Mouse (Mus musculus): ENCODE results near the gene Fto. TPM values are rescaled to one million over a fixed set of nuclear protein-coding genes. Genes with fewer than 3 reads are reported as not detected.

Gene Fto
- polyA plus RNA-seq, 1 experiment from 2014 or later = 149 TPM

DNA sequence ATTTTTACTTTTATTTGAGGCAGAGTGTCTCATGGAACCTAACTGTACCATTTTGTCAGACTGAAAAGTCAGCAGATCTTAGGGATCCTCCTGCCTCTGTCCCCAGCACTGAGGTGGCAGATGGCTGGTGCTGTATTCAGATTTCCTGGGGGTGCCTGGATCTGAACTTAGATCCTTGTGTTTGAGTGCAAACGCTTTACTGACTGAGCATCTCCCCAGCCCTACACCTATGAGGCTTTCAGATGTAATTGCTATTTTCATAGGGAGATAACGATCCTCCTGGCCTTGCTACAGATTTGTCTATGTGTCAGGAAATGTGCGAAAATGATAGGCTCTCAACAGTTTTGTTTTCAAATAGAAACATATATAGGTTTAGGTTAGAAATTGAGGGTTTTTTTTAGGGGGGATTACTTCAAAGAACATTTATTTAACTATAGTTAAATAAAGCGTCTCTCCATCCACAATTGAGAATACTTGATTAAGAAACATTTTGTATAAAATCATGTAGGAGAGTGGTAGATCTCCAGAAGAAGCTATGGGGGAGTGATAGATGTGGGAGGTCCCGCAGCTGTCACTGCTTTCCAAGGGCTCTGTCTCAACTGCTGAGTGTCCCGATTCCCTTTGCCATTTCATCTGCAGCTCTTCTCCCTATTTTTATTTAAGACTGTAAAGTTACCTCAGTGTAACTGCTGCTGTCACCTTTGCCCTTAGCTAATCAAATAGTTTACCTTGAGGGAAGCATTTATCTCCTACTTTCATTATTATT lies 25.2 kb downstream of the Fto start:
- DNase-seq (ENCODE audit: low spot score) (no peak), ATAC-seq (ENCODE audit: low FRiP score) (no peak)
- Histone ChIP-seq H3K4me2 (replicated peaks) (no peak overlapping the region), H3K9ac (no peak overlapping the region), H3K4me1 (replicated peaks; ENCODE audit: control insufficient read depth, insufficient read depth, low read length) (no peaks in the 10 kb centered on the region), H3K36me3 (replicated peaks; ENCODE audit: control insufficient read depth, insufficient read depth) (no peaks in the 10 kb centered on the region), H3K27ac (no peak overlapping the region), H3K27me3 (ENCODE audit: control insufficient read depth, insufficient read depth, low read length) (no peaks in the 10 kb centered on the region), H3K4me3 (replicated peaks; ENCODE audit: low read length) (no peak overlapping the region), H3K9me3 (ENCODE audit: control insufficient read depth, low read length) (no peaks in the 10 kb centered on the region)
- WGBS = 90% methylated on average over 6 of the region's 6 CpGs

DNA sequence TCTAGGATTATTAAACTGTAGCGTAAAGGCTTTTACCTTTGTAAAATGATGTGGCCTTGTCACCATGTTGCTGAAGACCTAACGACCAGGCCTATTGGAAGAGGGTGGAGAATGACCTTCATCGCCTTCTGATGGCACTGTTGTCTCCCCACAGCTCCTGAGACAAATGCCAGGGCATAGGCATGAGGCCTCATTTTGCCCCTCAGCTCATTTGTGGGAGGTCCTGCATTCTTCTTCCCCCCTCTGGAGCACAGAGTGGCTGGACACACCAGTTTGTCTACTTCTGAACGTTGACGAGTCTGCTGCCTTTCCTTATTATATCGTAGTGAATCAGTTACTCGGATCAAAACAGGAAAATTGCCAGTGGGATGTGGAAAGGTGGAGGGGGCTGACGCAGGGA lies 26.3 kb downstream of the Fto start:
- Histone ChIP-seq H3K4me3 (replicated peaks; ENCODE audit: low read length) (no peak overlapping the region), H3K36me3 (replicated peaks; ENCODE audit: control insufficient read depth, insufficient read depth) (no peaks in the 10 kb centered on the region), H3K9ac (no peak overlapping the region), H3K4me1 (replicated peaks; ENCODE audit: control insufficient read depth, insufficient read depth, low read length) (no peaks in the 10 kb centered on the region), H3K4me2 (replicated peaks) (no peak overlapping the region), H3K27ac (no peak overlapping the region), H3K9me3 (ENCODE audit: control insufficient read depth, low read length) (no peaks in the 10 kb centered on the region), H3K27me3 (ENCODE audit: control insufficient read depth, insufficient read depth, low read length) (no peaks in the 10 kb centered on the region)
- no peak for DNase-seq (ENCODE audit: low spot score)
- no peak for ATAC-seq (ENCODE audit: low FRiP score)
- 86% methylated on average over 8 of the region's 8 CpGs for WGBS

DNA sequence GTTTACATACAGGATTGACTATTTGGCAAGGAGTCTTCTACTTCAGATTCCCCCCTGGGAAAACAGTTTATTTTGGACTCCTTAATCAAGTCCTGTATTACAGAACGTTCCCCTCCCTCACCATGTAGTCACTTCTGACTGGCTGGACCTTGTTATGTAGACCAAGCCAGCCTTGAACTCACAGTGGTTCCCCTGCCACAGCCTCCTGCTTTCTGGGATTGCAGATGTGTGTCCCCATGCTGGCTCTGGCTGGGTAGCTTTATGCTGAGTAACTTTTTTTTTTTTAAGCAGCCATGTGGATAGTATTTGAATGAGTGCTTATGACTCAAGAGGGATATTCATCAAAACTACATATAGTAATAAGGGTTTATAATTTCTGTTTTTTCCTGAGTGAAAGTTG lies 27.4 kb downstream of the Fto start:
- ATAC-seq (ENCODE audit: low FRiP score) = no peak
- no peaks in the 10 kb centered on the region for H3K4me1 ChIP-seq (replicated peaks; ENCODE audit: control insufficient read depth, insufficient read depth, low read length)
- no peaks in the 10 kb centered on the region for H3K27me3 ChIP-seq (ENCODE audit: control insufficient read depth, insufficient read depth, low read length)
- WGBS = 78% methylated on average over 1 of the region's 1 CpGs
- no peak overlapping the region for H3K27ac ChIP-seq
- H3K36me3 ChIP-seq (replicated peaks; ENCODE audit: control insufficient read depth, insufficient read depth) = no peaks in the 10 kb centered on the region
- H3K4me3 ChIP-seq (replicated peaks; ENCODE audit: low read length) = no peak overlapping the region
- H3K9me3 ChIP-seq (ENCODE audit: control insufficient read depth, low read length) = no peaks in the 10 kb centered on the region
- no peak overlapping the region for H3K4me2 ChIP-seq (replicated peaks)
- no peak overlapping the region for H3K9ac ChIP-seq
- no peak for DNase-seq (ENCODE audit: low spot score)

DNA sequence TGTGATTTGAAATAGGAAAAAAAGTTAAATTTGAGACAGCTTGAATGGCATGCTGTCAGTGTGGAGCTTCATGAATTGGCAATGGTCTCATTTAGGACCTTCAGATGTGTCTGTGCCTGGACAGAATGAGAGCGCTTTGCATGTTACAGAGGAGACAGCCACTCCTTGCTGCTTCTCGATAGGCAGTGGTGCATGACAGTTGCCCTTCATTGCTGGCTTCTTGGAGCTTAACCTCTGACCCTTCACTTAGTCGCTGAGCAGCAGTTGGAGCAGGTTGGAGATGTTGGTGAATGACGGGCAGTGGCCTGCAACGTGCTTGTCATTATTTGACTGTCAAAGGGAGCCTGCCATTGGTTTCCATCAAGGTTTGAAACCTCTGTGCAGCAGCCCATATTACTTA lies 28.9 kb downstream of the Fto start:
- DNase-seq (ENCODE audit: low spot score) = no peak
- no peak overlapping the region for H3K27ac ChIP-seq

DNA sequence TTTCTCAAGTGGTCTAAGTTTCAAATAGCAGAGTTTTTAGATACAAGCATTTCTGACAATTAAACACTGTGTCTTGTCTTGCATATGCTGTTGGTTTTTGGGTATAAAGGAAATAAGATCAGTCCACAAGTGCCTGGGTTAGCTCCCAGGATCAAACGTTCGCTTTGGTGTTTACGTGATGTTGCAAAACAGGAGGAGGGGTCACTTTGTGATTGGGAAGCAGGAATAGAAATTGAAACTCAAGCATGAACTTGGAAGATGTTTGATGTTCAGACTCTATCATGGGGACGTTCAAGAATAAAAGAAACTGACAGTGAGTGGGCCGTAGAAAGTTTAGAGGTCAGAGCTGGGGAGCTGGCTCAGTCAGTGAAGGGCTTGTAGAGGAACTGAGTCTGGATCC lies 29.5 kb downstream of the Fto start:
- WGBS = 74% methylated on average over 5 of the region's 5 CpGs

More for the DNA sequence above, 28.9 kb downstream of the Fto start:
- no peak for ATAC-seq (ENCODE audit: low FRiP score)
- no peaks in the 10 kb centered on the region for H3K9me3 ChIP-seq (ENCODE audit: control insufficient read depth, low read length)
- H3K4me1 ChIP-seq (replicated peaks; ENCODE audit: control insufficient read depth, insufficient read depth, low read length) = no peaks in the 10 kb centered on the region
- 40% methylated on average over 5 of the region's 5 CpGs for WGBS
- no peaks in the 10 kb centered on the region for H3K27me3 ChIP-seq (ENCODE audit: control insufficient read depth, insufficient read depth, low read length)
- no peaks in the 10 kb centered on the region for H3K36me3 ChIP-seq (replicated peaks; ENCODE audit: control insufficient read depth, insufficient read depth)
- H3K4me2 ChIP-seq (replicated peaks) = no peak overlapping the region
- H3K4me3 ChIP-seq (replicated peaks; ENCODE audit: low read length) = no peak overlapping the region
- no peak overlapping the region for H3K9ac ChIP-seq

DNA sequence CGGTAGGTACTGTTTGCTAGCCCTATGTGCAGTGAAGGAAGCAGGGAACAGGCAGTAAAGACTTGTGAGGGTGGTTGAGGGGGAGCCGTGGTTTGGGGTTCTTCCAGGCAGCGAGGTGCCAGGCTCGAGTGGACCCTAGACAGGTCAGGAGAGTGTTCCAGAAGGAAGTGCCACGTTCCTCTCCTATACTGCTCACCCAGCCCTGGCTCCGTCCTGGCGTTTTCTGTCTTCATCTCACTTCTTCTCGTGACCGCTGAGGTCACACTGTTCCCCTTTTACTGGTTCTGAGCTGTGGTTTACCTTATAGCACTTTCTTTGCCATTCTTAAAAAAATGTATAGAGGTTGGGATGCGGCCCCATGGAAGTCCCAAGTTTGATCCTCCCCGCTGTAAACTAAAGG lies 31.3 kb downstream of the Fto start:
- Histone ChIP-seq H3K27ac (no peak overlapping the region), H3K9me3 (ENCODE audit: control insufficient read depth, low read length) (no peaks in the 10 kb centered on the region), H3K4me1 (replicated peaks; ENCODE audit: control insufficient read depth, insufficient read depth, low read length) (no peaks in the 10 kb centered on the region), H3K9ac (no peak overlapping the region), H3K36me3 (replicated peaks; ENCODE audit: control insufficient read depth, insufficient read depth) (no peaks in the 10 kb centered on the region), H3K4me3 (replicated peaks; ENCODE audit: low read length) (no peak overlapping the region), H3K4me2 (replicated peaks) (no peak overlapping the region), H3K27me3 (ENCODE audit: control insufficient read depth, insufficient read depth, low read length) (no peaks in the 10 kb centered on the region)
- DNase-seq (ENCODE audit: low spot score) (no peak), ATAC-seq (ENCODE audit: low FRiP score) (no peak)
- WGBS = 91% methylated on average over 11 of the region's 11 CpGs

More for the DNA sequence above, 29.5 kb downstream of the Fto start:
- no peaks in the 10 kb centered on the region for H3K27me3 ChIP-seq (ENCODE audit: control insufficient read depth, insufficient read depth, low read length)
- no peak for DNase-seq (ENCODE audit: low spot score)
- H3K9ac ChIP-seq = no peak overlapping the region
- ATAC-seq (ENCODE audit: low FRiP score) = no peak
- no peak overlapping the region for H3K4me2 ChIP-seq (replicated peaks)
- H3K9me3 ChIP-seq (ENCODE audit: control insufficient read depth, low read length) = no peaks in the 10 kb centered on the region
- H3K4me3 ChIP-seq (replicated peaks; ENCODE audit: low read length) = no peak overlapping the region
- no peak overlapping the region for H3K27ac ChIP-seq
- H3K4me1 ChIP-seq (replicated peaks; ENCODE audit: control insufficient read depth, insufficient read depth, low read length) = no peaks in the 10 kb centered on the region
- no peaks in the 10 kb centered on the region for H3K36me3 ChIP-seq (replicated peaks; ENCODE audit: control insufficient read depth, insufficient read depth)

DNA sequence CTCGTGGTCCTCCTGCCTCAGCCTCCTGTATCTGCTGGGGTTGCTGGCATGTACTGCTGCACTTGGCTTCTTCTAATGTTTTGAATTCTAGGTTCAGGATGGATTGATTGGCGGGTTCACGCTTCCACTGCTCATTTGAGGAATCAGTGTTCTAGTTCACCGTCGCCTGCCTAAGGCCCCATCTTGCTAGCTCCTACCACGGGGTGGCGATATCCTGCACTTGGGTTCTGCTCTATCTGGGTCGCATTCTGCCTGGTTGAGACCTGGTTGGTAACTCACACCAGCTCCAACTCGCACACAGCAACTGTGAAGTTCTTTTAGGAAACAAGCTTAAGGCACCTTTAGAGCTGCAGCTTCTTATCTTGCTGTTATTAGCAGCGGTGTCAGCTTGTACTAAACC lies 33.8 kb downstream of the Fto start:
- Histone ChIP-seq H3K27ac (no peak overlapping the region), H3K9ac (no peak overlapping the region), H3K4me3 (replicated peaks; ENCODE audit: low read length) (no peak overlapping the region), H3K4me1 (replicated peaks; ENCODE audit: control insufficient read depth, insufficient read depth, low read length) (0 out of 2 replicates have a peak, but pooled peaks cover 9% of the 10 kb centered on the region), H3K4me2 (replicated peaks) (no peak overlapping the region), H3K36me3 (replicated peaks; ENCODE audit: control insufficient read depth, insufficient read depth) (no peaks in the 10 kb centered on the region), H3K9me3 (ENCODE audit: control insufficient read depth, low read length) (no peaks in the 10 kb centered on the region), H3K27me3 (ENCODE audit: control insufficient read depth, insufficient read depth, low read length) (no peaks in the 10 kb centered on the region)
- no peak for ATAC-seq (ENCODE audit: low FRiP score)
- no peak for DNase-seq (ENCODE audit: low spot score)
- WGBS = 86% methylated on average over 10 of the region's 10 CpGs

DNA sequence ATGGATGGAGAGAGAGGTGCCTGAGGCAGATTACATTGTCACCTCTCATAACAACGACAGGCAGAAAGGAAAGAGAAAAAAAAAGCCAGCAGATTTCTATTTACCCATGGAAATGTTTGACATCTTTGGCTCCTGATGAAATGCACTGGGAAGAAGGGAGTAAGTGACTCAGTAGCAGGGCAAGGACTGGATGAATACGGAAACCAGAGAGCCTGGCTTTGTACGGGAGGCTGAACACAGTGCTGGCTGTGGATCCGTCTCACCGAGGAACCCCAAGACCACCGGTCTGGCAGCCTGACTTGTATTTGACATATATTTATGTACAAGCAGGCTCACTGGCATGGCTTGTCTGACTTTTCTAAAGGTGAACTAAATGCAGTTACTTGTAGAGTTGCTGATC lies 34.3 kb downstream of the Fto start:
- H3K27me3 ChIP-seq (ENCODE audit: control insufficient read depth, insufficient read depth, low read length) = no peaks in the 10 kb centered on the region
- ATAC-seq (ENCODE audit: low FRiP score) = no peak
- no peak overlapping the region for H3K27ac ChIP-seq
- H3K4me2 ChIP-seq (replicated peaks) = no peak overlapping the region
- no peak overlapping the region for H3K4me3 ChIP-seq (replicated peaks; ENCODE audit: low read length)
- DNase-seq (ENCODE audit: low spot score) = no peak
- no peaks in the 10 kb centered on the region for H3K36me3 ChIP-seq (replicated peaks; ENCODE audit: control insufficient read depth, insufficient read depth)
- 74% methylated on average over 6 of the region's 6 CpGs for WGBS
- H3K9me3 ChIP-seq (ENCODE audit: control insufficient read depth, low read length) = no peaks in the 10 kb centered on the region
- no peak overlapping the region for H3K9ac ChIP-seq
- 0 out of 2 replicates have a peak, but pooled peaks cover 9% of the 10 kb centered on the region for H3K4me1 ChIP-seq (replicated peaks; ENCODE audit: control insufficient read depth, insufficient read depth, low read length)

DNA sequence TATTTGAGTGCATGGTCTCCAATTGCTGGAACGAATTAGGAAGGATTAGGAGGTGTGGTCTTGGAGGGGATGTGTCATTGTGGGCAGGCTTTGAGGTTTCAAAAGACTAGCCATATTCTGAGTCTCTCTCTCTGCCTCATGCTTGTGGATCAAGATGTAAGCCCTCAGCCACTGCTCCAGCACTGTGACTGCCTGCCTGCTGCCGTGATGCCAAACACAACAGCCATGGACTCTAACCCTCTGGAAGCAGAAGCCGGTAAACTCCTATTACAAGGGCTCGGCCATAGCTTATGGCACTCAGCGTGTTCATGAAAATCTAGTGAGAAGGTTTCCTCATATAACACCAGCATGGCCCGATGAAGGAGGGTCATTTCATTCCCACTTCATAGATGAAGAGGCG lies 36.5 kb downstream of the Fto start:
- H3K36me3 ChIP-seq (replicated peaks; ENCODE audit: control insufficient read depth, insufficient read depth) = no peaks in the 10 kb centered on the region
- H3K4me1 ChIP-seq (replicated peaks; ENCODE audit: control insufficient read depth, insufficient read depth, low read length) = peaks cover 11% of the 10 kb centered on the region
- H3K27me3 ChIP-seq (ENCODE audit: control insufficient read depth, insufficient read depth, low read length) = no peaks in the 10 kb centered on the region
- no peak overlapping the region for H3K4me2 ChIP-seq (replicated peaks)
- no peak overlapping the region for H3K9ac ChIP-seq
- 93% methylated on average over 7 of the region's 7 CpGs for WGBS
- DNase-seq (ENCODE audit: low spot score) (no peak), ATAC-seq (ENCODE audit: low FRiP score) (no peak)
- no peak overlapping the region for H3K4me3 ChIP-seq (replicated peaks; ENCODE audit: low read length)
- no peak overlapping the region for H3K27ac ChIP-seq
- H3K9me3 ChIP-seq (ENCODE audit: control insufficient read depth, low read length) = no peaks in the 10 kb centered on the region

DNA sequence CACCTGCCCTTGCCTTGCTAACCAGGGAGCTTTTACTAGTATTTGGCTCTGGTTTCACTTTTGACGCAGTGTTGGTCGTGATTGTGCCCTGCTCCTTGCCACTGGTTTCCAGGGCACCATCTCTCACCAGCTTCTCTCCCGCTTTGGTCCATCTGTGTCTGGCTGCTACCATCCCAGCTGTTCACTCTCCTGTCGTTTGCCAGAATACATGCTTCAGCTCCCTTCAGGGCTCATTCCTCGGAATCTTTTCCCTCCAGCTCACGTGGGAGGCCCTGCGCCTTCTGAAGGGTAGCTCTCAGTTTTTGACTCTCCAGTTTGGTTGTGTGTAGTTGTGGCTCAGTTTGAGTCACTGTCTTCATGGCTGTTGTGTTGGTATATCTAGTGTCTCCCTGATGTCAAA lies 37.3 kb downstream of the Fto start:
- WGBS = 63% methylated on average over 7 of the region's 7 CpGs
- Histone ChIP-seq H3K4me1 (replicated peaks; ENCODE audit: control insufficient read depth, insufficient read depth, low read length) (peaks cover 19% of the 10 kb centered on the region), H3K9me3 (ENCODE audit: control insufficient read depth, low read length) (no peaks in the 10 kb centered on the region), H3K4me3 (replicated peaks; ENCODE audit: low read length) (no peak overlapping the region), H3K27me3 (ENCODE audit: control insufficient read depth, insufficient read depth, low read length) (no peaks in the 10 kb centered on the region), H3K9ac (no peak overlapping the region), H3K27ac (no peak overlapping the region), H3K36me3 (replicated peaks; ENCODE audit: control insufficient read depth, insufficient read depth) (no peaks in the 10 kb centered on the region), H3K4me2 (replicated peaks) (no peak overlapping the region)
- DNase-seq (ENCODE audit: low spot score) (no peak), ATAC-seq (ENCODE audit: low FRiP score) (no peak)

Data from hindbrain, embryonic 14.5 days (tissue).